Mouse (Mus musculus): ENCODE data around the gene Pde4dip. TPM values are rescaled to one million over a fixed set of nuclear protein-coding genes. Genes with fewer than 3 reads are reported as not detected.

The Pde4dip gene
- polyA plus RNA-seq, 2 experiments, result 4.0 to 6.7 TPM

GRCm38 (mm10) chr3:97702448-97703080 is 185.9 kb downstream of the Pde4dip start:
- Histone ChIP-seq H3K4me1 (replicated peaks; ENCODE audit: control insufficient read depth in 2 of 2, insufficient read depth in 2 of 2, low read length in 1 of 2) (no peaks in the 10 kb centered on the region), H3K4me2 (ENCODE audit: low read depth) (no peak overlapping the region), H3K4me3 (ENCODE audit: insufficient read depth in 1 of 2, low read depth in 2 of 2, low read length in 2 of 2) (no peak overlapping the region), H3K36me3 (replicated peaks; ENCODE audit: control insufficient read depth, insufficient read depth, low read depth) (no peaks in the 10 kb centered on the region), H3K9me3 (ENCODE audit: control insufficient read depth, low read length) (no peaks in the 10 kb centered on the region), H3K27ac (no peak overlapping the region), H3K9ac (replicated peaks) (no peak overlapping the region), H3K27me3 (ENCODE audit: control insufficient read depth, insufficient read depth, low read length) (no peaks in the 10 kb centered on the region)
- WGBS (ENCODE audit: insufficient replicate concordance), result 70% methylated on average over 11 of the region's 11 CpGs
- DNase-seq (ENCODE audit: low read depth in 3 of 3, low spot score in 3 of 3), result no peak
- TF ChIP-seq EP300 (IDR thresholded peaks at IDR 0.05; ENCODE audit: low read depth) (no peak), CTCF (IDR thresholded peaks at IDR 0.05; ENCODE audit: low read depth) (no peak)
- ATAC-seq (ENCODE audit: insufficient read depth), result no peak

- no peak overlapping the region for H3K27ac ChIP-seq
- H3K9ac ChIP-seq (replicated peaks), result no peak overlapping the region
- no peaks in the 10 kb centered on the region for H3K9me3 ChIP-seq (ENCODE audit: control insufficient read depth, low read length)
- H3K4me3 ChIP-seq (ENCODE audit: insufficient read depth in 1 of 2, low read depth in 2 of 2, low read length in 2 of 2), result no peak overlapping the region
- no peak for DNase-seq (ENCODE audit: low read depth in 3 of 3, low spot score in 3 of 3)
- no peak overlapping the region for H3K4me2 ChIP-seq (ENCODE audit: low read depth)
- no peaks in the 10 kb centered on the region for H3K27me3 ChIP-seq (ENCODE audit: control insufficient read depth, insufficient read depth, low read length)
- no peaks in the 10 kb centered on the region for H3K4me1 ChIP-seq (replicated peaks; ENCODE audit: control insufficient read depth in 2 of 2, insufficient read depth in 2 of 2, low read length in 1 of 2)
- no peaks in the 10 kb centered on the region for H3K36me3 ChIP-seq (replicated peaks; ENCODE audit: control insufficient read depth, insufficient read depth, low read depth)
- 38% methylated on average over 3 of the region's 3 CpGs for WGBS (ENCODE audit: insufficient replicate concordance)
- no peak for ATAC-seq (ENCODE audit: insufficient read depth)
- no peak for TF ChIP-seq EP300 (IDR thresholded peaks at IDR 0.05; ENCODE audit: low read depth)
- TF ChIP-seq CTCF (IDR thresholded peaks at IDR 0.05; ENCODE audit: low read depth), result no peak
Measured at GRCm38 (mm10) chr3:97701198-97701597, 187.3 kb downstream of the Pde4dip start.

GRCm38 (mm10) chr3:97699061-97699460 is 189.4 kb downstream of the Pde4dip start:
- Histone ChIP-seq H3K4me1 (replicated peaks; ENCODE audit: control insufficient read depth in 2 of 2, insufficient read depth in 2 of 2, low read length in 1 of 2) (no peaks in the 10 kb centered on the region), H3K4me2 (ENCODE audit: low read depth) (no peak overlapping the region), H3K9me3 (ENCODE audit: control insufficient read depth, low read length) (no peaks in the 10 kb centered on the region), H3K4me3 (ENCODE audit: insufficient read depth in 1 of 2, low read depth in 2 of 2, low read length in 2 of 2) (no peak overlapping the region), H3K36me3 (replicated peaks; ENCODE audit: control insufficient read depth, insufficient read depth, low read depth) (no peaks in the 10 kb centered on the region), H3K9ac (replicated peaks) (no peak overlapping the region), H3K27me3 (ENCODE audit: control insufficient read depth, insufficient read depth, low read length) (no peaks in the 10 kb centered on the region), H3K27ac (no peak overlapping the region)
- no peak for TF ChIP-seq CTCF (IDR thresholded peaks at IDR 0.05; ENCODE audit: low read depth)
- TF ChIP-seq EP300 (IDR thresholded peaks at IDR 0.05; ENCODE audit: low read depth), result no peak
- ATAC-seq (ENCODE audit: insufficient read depth), result no peak
- no peak for DNase-seq (ENCODE audit: low read depth in 3 of 3, low spot score in 3 of 3)
- 42% methylated on average over 3 of the region's 3 CpGs for WGBS (ENCODE audit: insufficient replicate concordance)

- no peak overlapping the region for H3K9ac ChIP-seq (replicated peaks)
- H3K9me3 ChIP-seq (ENCODE audit: control insufficient read depth, low read length), result no peaks in the 10 kb centered on the region
- no peak for TF ChIP-seq EP300 (IDR thresholded peaks at IDR 0.05; ENCODE audit: low read depth)
- no peak for TF ChIP-seq CTCF (IDR thresholded peaks at IDR 0.05; ENCODE audit: low read depth)
- ATAC-seq (ENCODE audit: insufficient read depth) (no peak), DNase-seq (ENCODE audit: low read depth in 3 of 3, low spot score in 3 of 3) (no peak)
- no peak overlapping the region for H3K27ac ChIP-seq
- H3K4me2 ChIP-seq (ENCODE audit: low read depth), result no peak overlapping the region
- H3K4me3 ChIP-seq (ENCODE audit: insufficient read depth in 1 of 2, low read depth in 2 of 2, low read length in 2 of 2), result no peak overlapping the region
- no peaks in the 10 kb centered on the region for H3K36me3 ChIP-seq (replicated peaks; ENCODE audit: control insufficient read depth, insufficient read depth, low read depth)
- WGBS (ENCODE audit: insufficient replicate concordance), result 61% methylated on average over 9 of the region's 9 CpGs
- no peaks in the 10 kb centered on the region for H3K27me3 ChIP-seq (ENCODE audit: control insufficient read depth, insufficient read depth, low read length)
- H3K4me1 ChIP-seq (replicated peaks; ENCODE audit: control insufficient read depth in 2 of 2, insufficient read depth in 2 of 2, low read length in 1 of 2), result no peaks in the 10 kb centered on the region
Measured at GRCm38 (mm10) chr3:97697291-97697690, 191.2 kb downstream of the Pde4dip start.

- H3K9ac ChIP-seq (replicated peaks), result no peak overlapping the region
- ATAC-seq (ENCODE audit: insufficient read depth) (no peak), DNase-seq (ENCODE audit: low read depth in 3 of 3, low spot score in 3 of 3) (no peak)
- H3K4me2 ChIP-seq (ENCODE audit: low read depth), result no peak overlapping the region
- no peak for TF ChIP-seq EP300 (IDR thresholded peaks at IDR 0.05; ENCODE audit: low read depth)
- no peak for TF ChIP-seq CTCF (IDR thresholded peaks at IDR 0.05; ENCODE audit: low read depth)
- H3K4me3 ChIP-seq (ENCODE audit: insufficient read depth in 1 of 2, low read depth in 2 of 2, low read length in 2 of 2), result no peak overlapping the region
- no peaks in the 10 kb centered on the region for H3K27me3 ChIP-seq (ENCODE audit: control insufficient read depth, insufficient read depth, low read length)
- 63% methylated on average over 9 of the region's 9 CpGs for WGBS (ENCODE audit: insufficient replicate concordance)
- no peak overlapping the region for H3K27ac ChIP-seq
- H3K9me3 ChIP-seq (ENCODE audit: control insufficient read depth, low read length), result no peaks in the 10 kb centered on the region
- no peaks in the 10 kb centered on the region for H3K36me3 ChIP-seq (replicated peaks; ENCODE audit: control insufficient read depth, insufficient read depth, low read depth)
- H3K4me1 ChIP-seq (replicated peaks; ENCODE audit: control insufficient read depth in 2 of 2, insufficient read depth in 2 of 2, low read length in 1 of 2), result no peaks in the 10 kb centered on the region
Measured at GRCm38 (mm10) chr3:97696866-97697265, 191.6 kb downstream of the Pde4dip start.
